Mouse (Mus musculus) stomach, embryonic 14.5 days (tissue): ENCODE data around the gene Etv6. TPM values are rescaled to one million over a fixed set of nuclear protein-coding genes. Genes with fewer than 3 reads are reported as not detected.

Source experiments
- ATAC-seq: fragments of 200-750 bp; cut with Nextera tagmentation; 2 replicates; pipeline ENCODE4 v1.8.0; 2017; ENCODE audit warnings: low read depth, moderate TSS enrichment; ENCODE audit not compliant: insufficient number of reproducible peaks, insufficient read depth, low FRiP score
- H3K27ac ChIP-seq: fragments of 300-500 bp; sonication (generic); 2 replicates; pipeline ENCODE4 v1.5.1; 2014; ENCODE audit warnings: mild to moderate bottlenecking, low read length, moderate library complexity, mixed read lengths
- H3K27me3 ChIP-seq: fragments of 300-500 bp; sonication (generic); 2 replicates; pipeline ENCODE4 v1.6.1; 2014; ENCODE audit warnings: low read length, control low read depth, mixed read lengths; ENCODE audit not compliant: control insufficient read depth, insufficient read depth
- H3K36me3 ChIP-seq: fragments of 300-500 bp; sonication (generic); 2 replicates; pipeline ENCODE4 v1.6.1; 2014; ENCODE audit warnings: mild to moderate bottlenecking, control low read depth, low read length, moderate library complexity, mixed read lengths; ENCODE audit not compliant: control insufficient read depth, insufficient read depth
- H3K4me1 ChIP-seq: fragments of 300-500 bp; sonication (generic); 2 replicates; pipeline ENCODE4 v1.6.1; 2014; ENCODE audit warnings: low read length, control low read depth, mixed read lengths; ENCODE audit not compliant: control insufficient read depth, insufficient read depth
- H3K4me2 ChIP-seq: fragments of 300-500 bp; sonication (generic); replicated peaks from 2 replicates; pipeline ENCODE4 v1.6.1; 2014; ENCODE audit warnings: low read depth, low read length, control low read depth
- H3K4me3 ChIP-seq: fragments of 300-500 bp; sonication (generic); 2 replicates; pipeline ENCODE4 v1.5.1; 2014; ENCODE audit warnings: low read depth, low read length, control low read depth
- H3K9ac ChIP-seq: fragments of 300-500 bp; sonication (generic); replicated peaks from 2 replicates; pipeline ENCODE4 v1.6.1; 2014; ENCODE audit warnings: low read depth, mild to moderate bottlenecking, control low read depth, low read length, moderate library complexity, mixed read lengths
- H3K9me3 ChIP-seq: fragments of 300-500 bp; sonication (generic); 2 replicates; pipeline ENCODE4 v1.6.1; 2016; ENCODE audit warnings: low read depth, low read length, control low read depth; ENCODE audit not compliant: control insufficient read depth
- WGBS: fragments of 180-500 bp; shearing (Covaris S2); extraction: QIAGEN DNeasy Blood & Tissue Kit; methylation state at CpG from one replicate; pipeline ENCODE4 v1.1.7; 2014; 5-methylcytosine and 5-hydroxymethylcytosine counted together
- polyA plus RNA-seq: library from polyadenylated mRNA; unstranded; fragments of >200 nt; fragmentation: Nextera tagmentation; extraction: Ambion mirVana; gene quantifications from 2 replicates; pipeline ENCODE4 v1.2.1, GENCODE M21; 2014

The Etv6 gene
- polyA plus RNA-seq, 1 experiment from 2014 or later: 16.0 TPM

DNA sequence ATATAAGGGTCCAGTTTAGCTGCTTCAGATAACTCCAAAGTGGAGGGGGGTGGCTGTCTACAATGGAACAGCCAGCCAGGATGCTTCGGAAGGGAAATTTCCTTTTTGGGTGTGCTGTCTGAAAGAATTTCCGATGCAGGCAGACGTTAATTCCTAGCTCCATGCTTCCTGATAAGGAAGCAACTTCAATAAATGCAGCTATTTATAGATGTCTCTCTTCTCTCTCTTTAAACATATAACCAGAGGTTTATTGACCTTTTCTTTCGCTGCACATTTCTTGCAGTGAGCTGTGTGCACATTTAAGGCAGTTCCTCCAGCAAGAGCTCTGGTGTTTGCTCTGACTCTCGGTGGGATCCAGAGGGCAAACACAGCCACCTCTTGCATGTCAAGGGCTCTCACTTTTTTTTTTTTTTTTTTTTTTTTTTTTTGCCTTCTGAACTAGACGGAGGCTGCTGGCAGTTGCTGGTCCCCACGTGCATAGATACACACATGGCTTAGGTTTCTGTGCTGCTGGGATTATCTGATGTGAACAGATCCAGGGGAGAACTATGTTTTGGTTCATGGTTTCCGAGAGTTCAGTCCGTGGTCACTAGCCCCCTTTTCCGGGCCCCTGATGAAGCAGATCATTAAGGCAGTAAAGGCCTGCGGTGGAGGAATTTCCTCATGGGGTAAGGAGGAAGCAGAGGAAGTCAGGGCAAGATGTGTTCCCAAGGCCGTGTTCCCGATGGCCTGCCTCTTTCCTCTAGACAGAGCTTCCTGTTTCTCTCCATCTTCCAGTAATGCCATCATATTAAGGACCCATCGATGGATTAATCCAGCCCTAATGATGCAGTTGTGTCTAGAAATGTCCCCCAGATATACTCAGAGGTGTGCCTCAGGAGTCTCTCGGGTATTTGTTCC is 109.0 kb downstream of the Etv6 start:
- ATAC-seq: no peak

DNA sequence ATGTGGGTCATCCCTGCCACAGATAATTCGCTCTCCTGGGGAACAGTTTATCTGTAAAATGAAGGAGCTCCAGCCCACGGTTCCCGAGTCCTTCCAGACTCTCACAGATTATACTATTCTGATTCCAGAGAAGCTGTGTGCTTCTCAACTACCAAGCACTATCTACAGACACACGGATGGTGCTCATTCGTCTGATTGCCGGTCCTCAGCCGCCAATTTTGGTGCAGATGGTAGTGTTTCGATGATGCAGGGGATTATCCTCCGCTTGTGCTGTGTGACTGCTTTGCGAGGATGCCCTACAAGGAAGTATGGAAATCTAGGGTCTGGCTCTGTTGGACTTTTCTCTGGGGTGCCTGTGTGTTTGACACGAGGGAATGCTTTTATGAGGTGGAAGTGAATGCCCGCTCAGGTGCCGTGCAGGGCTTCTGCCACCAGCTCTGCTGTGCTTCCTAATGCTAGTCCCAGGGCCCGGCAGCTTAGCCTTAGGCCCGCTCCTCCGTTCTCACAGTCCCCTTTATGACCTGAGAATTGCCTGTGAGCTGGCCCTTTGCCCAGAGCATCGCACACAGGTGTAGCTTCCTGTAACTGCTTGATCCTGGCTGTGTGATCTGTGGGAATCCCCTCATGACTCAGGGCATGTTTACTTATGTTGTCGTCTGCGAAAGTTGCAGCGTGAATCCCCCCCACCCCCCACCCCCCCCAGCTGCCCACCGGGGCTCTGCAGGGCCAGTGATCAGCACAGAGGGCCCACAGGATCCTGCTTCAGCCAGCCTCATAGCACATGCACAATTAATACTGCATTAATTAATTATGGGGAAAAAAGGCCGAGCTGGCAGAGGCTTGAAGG is 112.3 kb downstream of the Etv6 start:
- no peaks in the 10 kb centered on the region for H3K27me3 ChIP-seq
- no peaks in the 10 kb centered on the region for H3K36me3 ChIP-seq
- no peak overlapping the region for H3K27ac ChIP-seq
- H3K4me3 ChIP-seq: no peak overlapping the region
- no peaks in the 10 kb centered on the region for H3K9me3 ChIP-seq
- H3K4me1 ChIP-seq: peaks cover 49% of the 10 kb centered on the region
- H3K9ac ChIP-seq: no peak overlapping the region
- H3K4me2 ChIP-seq: no peak overlapping the region
- 0 out of 2 replicates have a peak, but pooled peaks have one; percentile 23 for ATAC-seq
- WGBS: 54% methylated on average over 22 of the region's 22 CpGs

More for the DNA sequence above, 109.0 kb downstream of the Etv6 start:
- WGBS: 49% methylated on average over 15 of the region's 15 CpGs
- Histone ChIP-seq H3K9me3 (no peaks in the 10 kb centered on the region), H3K9ac (no peak overlapping the region), H3K27ac (peak overlapping the region; percentile 90), H3K4me2 (no peak overlapping the region), H3K36me3 (no peaks in the 10 kb centered on the region; the same call in 1 of the 2 replicates), H3K4me3 (no peak overlapping the region), H3K27me3 (no peaks in the 10 kb centered on the region), H3K4me1 (peaks cover 52% of the 10 kb centered on the region)

DNA sequence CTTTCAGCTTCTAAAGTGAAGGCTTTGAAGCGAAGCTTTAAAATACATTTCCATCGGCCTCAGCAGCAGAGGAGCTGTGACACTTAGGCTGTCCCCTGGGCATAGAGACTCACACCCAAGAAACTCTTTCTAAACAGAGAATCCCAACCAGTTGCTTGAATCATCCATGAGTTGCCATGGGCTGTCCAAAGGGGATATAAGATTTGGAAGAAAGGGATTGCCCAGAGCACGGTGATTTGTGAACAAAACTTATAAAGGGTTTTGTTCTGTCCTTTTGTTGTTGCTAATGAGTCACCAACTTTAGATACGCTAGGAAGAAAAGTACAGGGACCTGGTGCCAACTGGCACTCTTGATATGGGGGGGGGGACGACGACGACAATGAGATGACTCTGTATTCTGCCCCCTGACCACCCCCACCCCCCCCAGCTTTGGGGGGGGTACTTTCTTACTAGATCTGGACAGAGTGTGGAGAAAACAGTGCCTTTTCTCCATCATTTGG is 113.0 kb downstream of the Etv6 start:
- no peak overlapping the region for H3K9ac ChIP-seq
- no peaks in the 10 kb centered on the region for H3K27me3 ChIP-seq
- H3K36me3 ChIP-seq: no peaks in the 10 kb centered on the region
- no peak overlapping the region for H3K4me3 ChIP-seq
- ATAC-seq: no peak
- WGBS: 78% methylated on average over 7 of the region's 7 CpGs
- no peak overlapping the region for H3K27ac ChIP-seq
- H3K4me2 ChIP-seq: no peak overlapping the region
- peaks cover 43% of the 10 kb centered on the region for H3K4me1 ChIP-seq
- no peaks in the 10 kb centered on the region for H3K9me3 ChIP-seq

DNA sequence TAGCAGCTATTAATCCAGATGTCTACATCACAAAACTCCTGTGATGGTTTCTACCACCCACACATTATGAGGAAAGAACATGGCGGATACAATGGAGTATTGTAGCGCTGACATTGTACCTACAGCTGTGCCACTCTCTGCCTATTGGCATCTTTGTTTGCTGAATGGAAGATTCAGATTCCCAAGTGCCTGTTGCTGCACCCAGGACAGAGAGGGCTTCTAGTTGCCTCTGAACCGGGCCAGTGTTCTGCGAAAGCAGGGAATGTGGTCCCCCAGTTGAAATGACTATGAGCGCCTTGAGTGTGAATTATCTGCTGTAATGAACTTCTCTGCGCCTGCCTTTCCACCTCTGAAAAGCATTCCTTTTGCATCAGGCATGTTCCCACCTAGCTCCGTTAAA is 114.1 kb downstream of the Etv6 start:
- Histone ChIP-seq H3K9ac (no peak overlapping the region), H3K4me2 (no peak overlapping the region), H3K27ac (no peak overlapping the region), H3K4me3 (no peak overlapping the region), H3K27me3 (no peaks in the 10 kb centered on the region), H3K9me3 (no peaks in the 10 kb centered on the region), H3K4me1 (peaks cover 33% of the 10 kb centered on the region; the same call in 1 of the 2 replicates), H3K36me3 (no peaks in the 10 kb centered on the region)
- no peak for ATAC-seq
- 95% methylated on average over 7 of the region's 7 CpGs for WGBS

DNA sequence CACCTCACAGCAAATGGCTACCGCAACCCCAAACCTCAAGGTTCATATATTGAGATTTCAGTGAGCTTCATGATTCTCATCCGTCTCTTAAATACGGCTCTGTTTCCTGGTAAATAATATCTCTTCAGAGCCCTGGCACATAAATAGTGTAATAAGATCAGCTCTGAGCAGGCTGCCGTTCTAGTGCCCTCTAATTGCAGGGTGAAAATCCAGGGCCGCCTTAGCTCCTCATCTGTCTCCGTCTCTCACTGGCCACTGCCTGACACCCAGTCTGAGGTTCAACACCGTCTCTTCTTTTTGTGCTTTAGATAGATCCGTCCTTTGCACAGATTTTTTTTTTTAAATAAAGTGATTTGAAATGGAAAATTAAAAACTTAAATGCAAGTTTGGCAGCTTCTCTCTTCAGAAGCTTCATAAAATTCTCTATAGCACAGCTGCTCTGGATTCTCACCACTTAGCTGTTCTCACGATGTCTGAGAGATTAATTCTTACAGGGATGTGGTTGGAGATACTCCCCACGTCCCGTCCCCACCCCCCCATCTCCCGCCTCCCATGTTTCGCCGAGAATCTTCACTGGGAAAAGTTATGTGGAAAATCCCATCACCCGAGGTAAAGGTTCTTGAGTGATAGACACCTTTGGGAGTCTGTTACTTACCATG is 115.7 kb downstream of the Etv6 start:
- H3K9me3 ChIP-seq: no peaks in the 10 kb centered on the region
- 43% methylated on average over 15 of the region's 15 CpGs for WGBS
- no peak for ATAC-seq

DNA sequence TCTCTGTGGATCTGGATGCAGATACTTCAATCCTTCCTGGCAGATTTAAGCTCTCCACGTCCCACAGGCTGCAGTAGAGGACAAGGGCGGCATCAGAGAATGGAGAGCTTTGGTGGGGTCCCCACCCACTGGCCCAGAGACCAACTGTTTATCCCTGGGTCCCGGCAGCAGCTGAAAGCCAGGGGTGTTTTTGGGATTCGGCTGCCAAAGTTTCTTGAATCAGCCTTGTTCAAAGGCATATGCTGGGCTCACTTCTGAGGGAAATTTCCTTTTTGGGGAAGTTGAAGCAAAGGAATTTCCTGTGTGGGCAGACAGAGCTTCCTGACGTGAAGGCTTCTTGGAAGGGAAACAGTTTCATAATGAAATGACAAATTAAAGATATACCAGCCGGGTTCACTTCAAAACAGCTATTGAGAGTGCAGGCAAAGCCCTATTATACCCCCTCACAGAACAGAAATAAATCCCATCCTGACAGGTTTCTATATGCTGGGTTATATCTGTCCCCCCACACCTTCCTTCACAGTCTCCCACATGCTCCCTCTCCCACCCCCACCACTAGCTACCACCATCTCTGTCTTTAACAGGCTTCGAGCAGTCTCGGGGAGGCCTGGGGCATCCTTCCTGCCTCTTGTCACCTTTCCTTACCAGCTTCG is 116.5 kb downstream of the Etv6 start:
- Histone ChIP-seq H3K27ac (peak overlapping the region; percentile 74), H3K9me3 (no peaks in the 10 kb centered on the region), H3K4me1 (peaks cover 36% of the 10 kb centered on the region), H3K27me3 (no peaks in the 10 kb centered on the region), H3K4me3 (no peak overlapping the region), H3K36me3 (no peaks in the 10 kb centered on the region), H3K9ac (no peak overlapping the region), H3K4me2 (no peak overlapping the region)
- peak; percentile 25; the same call in 1 of the 2 replicates for ATAC-seq
- 44% methylated on average over 9 of the region's 9 CpGs for WGBS

More for the DNA sequence above, 115.7 kb downstream of the Etv6 start:
- Histone ChIP-seq H3K4me3 (no peak overlapping the region), H3K4me2 (no peak overlapping the region), H3K27ac (peak overlapping the region; percentile 74; the same call in 1 of the 2 replicates), H3K27me3 (no peaks in the 10 kb centered on the region), H3K4me1 (peaks cover 31% of the 10 kb centered on the region; the same call in 1 of the 2 replicates), H3K9ac (no peak overlapping the region), H3K36me3 (no peaks in the 10 kb centered on the region)

DNA sequence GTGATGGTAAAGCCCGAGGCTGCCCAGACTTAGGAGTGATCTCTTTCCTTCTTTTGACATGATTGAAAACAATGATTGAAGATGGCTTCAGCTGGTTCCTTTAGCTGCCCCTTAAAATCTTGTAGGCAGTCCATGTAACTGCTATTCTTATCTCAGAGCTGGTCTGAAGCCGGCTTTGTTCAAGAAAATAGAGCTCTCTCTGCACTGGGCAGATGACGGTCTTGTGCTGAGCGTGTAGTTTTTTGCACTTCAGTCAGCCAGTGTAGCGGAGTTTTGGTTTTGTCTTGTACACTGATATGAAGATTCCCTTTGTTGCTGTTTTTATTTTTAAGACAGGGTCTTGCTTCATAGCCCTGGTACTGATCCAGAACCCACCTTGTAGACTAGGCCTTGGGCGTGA is 117.0 kb downstream of the Etv6 start:
- Histone ChIP-seq H3K9ac (no peak overlapping the region), H3K27me3 (no peaks in the 10 kb centered on the region), H3K9me3 (no peaks in the 10 kb centered on the region), H3K4me3 (no peak overlapping the region), H3K4me1 (peaks cover 38% of the 10 kb centered on the region), H3K4me2 (no peak overlapping the region), H3K36me3 (no peaks in the 10 kb centered on the region), H3K27ac (peak overlapping the region; percentile 74)
- no peak for ATAC-seq
- WGBS: 61% methylated on average over 6 of the region's 6 CpGs
